Mouse (Mus musculus): ENCODE measurements at regions not wholly inside any gene's neighbourhood (a gene's known extent, or its start where the extent isn't known, plus 50 kb on each side); places are given as distances from the start of the nearest gene placed in this dataset.

- no peaks in the 10 kb centered on the region for H3K27me3 ChIP-seq (ENCODE audit: control insufficient read depth, insufficient read depth, low read length)
- no peak for ATAC-seq (ENCODE audit: insufficient number of reproducible peaks, insufficient read depth, low FRiP score, low read depth)
- no peak overlapping the region for H3K27ac ChIP-seq (ENCODE audit: low read length)
- no peak overlapping the region for H3K4me2 ChIP-seq (replicated peaks; ENCODE audit: low read depth, low read length)
- H3K4me3 ChIP-seq (ENCODE audit: low read depth, low read length) = no peak overlapping the region
- whole genome bisulfite sequencing = 83% methylated on average over 1 of the region's 1 CpGs
- H3K36me3 ChIP-seq (ENCODE audit: control insufficient read depth, insufficient read depth, low read length) = no peaks in the 10 kb centered on the region
- H3K4me1 ChIP-seq (ENCODE audit: control insufficient read depth, insufficient read depth, low read length) = no peaks in the 10 kb centered on the region
- H3K9ac ChIP-seq (replicated peaks; ENCODE audit: low read depth, low read length) = no peak overlapping the region
- H3K9me3 ChIP-seq (ENCODE audit: control insufficient read depth, low read depth, low read length) = no peaks in the 10 kb centered on the region
Observed at GRCm38 (mm10) chr9:116283790-116284526, 108.8 kb upstream of the Tgfbr2 start.

GRCm38 (mm10) chr9:116281654-116282053 lies 106.5 kb upstream of the Tgfbr2 start:
- no peak overlapping the region for H3K9ac ChIP-seq (replicated peaks; ENCODE audit: low read depth, low read length)
- H3K36me3 ChIP-seq (ENCODE audit: control insufficient read depth, insufficient read depth, low read length) = no peaks in the 10 kb centered on the region
- H3K4me3 ChIP-seq (ENCODE audit: low read depth, low read length) = no peak overlapping the region
- H3K9me3 ChIP-seq (ENCODE audit: control insufficient read depth, low read depth, low read length) = no peaks in the 10 kb centered on the region
- H3K27ac ChIP-seq (ENCODE audit: low read length) = no peak overlapping the region
- H3K4me1 ChIP-seq (ENCODE audit: control insufficient read depth, insufficient read depth, low read length) = no peaks in the 10 kb centered on the region
- no peaks in the 10 kb centered on the region for H3K27me3 ChIP-seq (ENCODE audit: control insufficient read depth, insufficient read depth, low read length)
- no peak for ATAC-seq (ENCODE audit: insufficient number of reproducible peaks, insufficient read depth, low FRiP score, low read depth)
- H3K4me2 ChIP-seq (replicated peaks; ENCODE audit: low read depth, low read length) = no peak overlapping the region

DNA sequence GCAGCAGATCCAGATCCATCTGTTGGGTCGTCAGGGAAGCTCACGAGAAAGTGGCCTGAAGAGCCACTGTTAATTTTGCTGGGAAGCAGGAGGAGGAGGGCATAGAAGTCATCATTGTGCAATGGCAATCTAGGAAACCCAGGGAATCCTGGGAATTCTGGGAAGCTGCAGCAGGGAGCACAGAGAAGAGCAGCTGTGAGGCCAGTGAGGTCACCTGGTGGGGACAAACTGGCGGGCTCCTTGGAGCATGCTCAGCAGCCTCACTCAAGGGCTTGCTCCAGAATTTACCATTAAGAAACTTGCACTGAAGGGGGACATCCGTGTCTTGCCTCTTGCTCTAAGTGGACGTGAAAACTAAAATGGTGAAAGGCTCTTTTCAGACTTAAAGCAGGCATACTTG lies 105.0 kb upstream of the Tgfbr2 start:
- Histone ChIP-seq H3K9me3 (ENCODE audit: control insufficient read depth, low read depth, low read length) (no peaks in the 10 kb centered on the region), H3K36me3 (ENCODE audit: control insufficient read depth, insufficient read depth, low read length) (no peaks in the 10 kb centered on the region), H3K27ac (ENCODE audit: low read length) (no peak overlapping the region), H3K4me3 (ENCODE audit: low read depth, low read length) (no peak overlapping the region), H3K27me3 (ENCODE audit: control insufficient read depth, insufficient read depth, low read length) (no peaks in the 10 kb centered on the region), H3K9ac (replicated peaks; ENCODE audit: low read depth, low read length) (no peak overlapping the region), H3K4me2 (replicated peaks; ENCODE audit: low read depth, low read length) (no peak overlapping the region), H3K4me1 (ENCODE audit: control insufficient read depth, insufficient read depth, low read length) (no peaks in the 10 kb centered on the region)
- 81% methylated on average over 5 of the region's 5 CpGs for WGBS
- ATAC-seq (ENCODE audit: insufficient number of reproducible peaks, insufficient read depth, low FRiP score, low read depth) = no peak

GRCm38 (mm10) chr9:116278862-116279261 lies 103.7 kb upstream of the Tgfbr2 start:
- ATAC-seq (ENCODE audit: insufficient number of reproducible peaks, insufficient read depth, low FRiP score, low read depth) = no peak

GRCm38 (mm10) chr9:116277736-116278135 lies 102.6 kb upstream of the Tgfbr2 start:
- Histone ChIP-seq H3K4me2 (replicated peaks; ENCODE audit: low read depth, low read length) (no peak overlapping the region), H3K27me3 (ENCODE audit: control insufficient read depth, insufficient read depth, low read length) (no peaks in the 10 kb centered on the region), H3K27ac (ENCODE audit: low read length) (no peak overlapping the region), H3K9me3 (ENCODE audit: control insufficient read depth, low read depth, low read length) (no peaks in the 10 kb centered on the region), H3K4me1 (ENCODE audit: control insufficient read depth, insufficient read depth, low read length) (no peaks in the 10 kb centered on the region), H3K36me3 (ENCODE audit: control insufficient read depth, insufficient read depth, low read length) (no peaks in the 10 kb centered on the region), H3K4me3 (ENCODE audit: low read depth, low read length) (no peak overlapping the region), H3K9ac (replicated peaks; ENCODE audit: low read depth, low read length) (no peak overlapping the region)
- WGBS = 70% methylated on average over 3 of the region's 3 CpGs
- no peak for ATAC-seq (ENCODE audit: insufficient number of reproducible peaks, insufficient read depth, low FRiP score, low read depth)

More at GRCm38 (mm10) chr9:116278862-116279261, 103.7 kb upstream of the Tgfbr2 start:
- Histone ChIP-seq H3K27me3 (ENCODE audit: control insufficient read depth, insufficient read depth, low read length) (no peaks in the 10 kb centered on the region), H3K4me2 (replicated peaks; ENCODE audit: low read depth, low read length) (no peak overlapping the region), H3K9ac (replicated peaks; ENCODE audit: low read depth, low read length) (no peak overlapping the region), H3K9me3 (ENCODE audit: control insufficient read depth, low read depth, low read length) (no peaks in the 10 kb centered on the region), H3K4me1 (ENCODE audit: control insufficient read depth, insufficient read depth, low read length) (no peaks in the 10 kb centered on the region), H3K27ac (ENCODE audit: low read length) (no peak overlapping the region), H3K36me3 (ENCODE audit: control insufficient read depth, insufficient read depth, low read length) (no peaks in the 10 kb centered on the region), H3K4me3 (ENCODE audit: low read depth, low read length) (no peak overlapping the region)
- WGBS = 87% methylated on average over 8 of the region's 8 CpGs

GRCm38 (mm10) chr9:116276141-116276540 lies 101.0 kb upstream of the Tgfbr2 start:
- Histone ChIP-seq H3K9me3 (ENCODE audit: control insufficient read depth, low read depth, low read length) (no peaks in the 10 kb centered on the region), H3K4me2 (replicated peaks; ENCODE audit: low read depth, low read length) (no peak overlapping the region), H3K36me3 (ENCODE audit: control insufficient read depth, insufficient read depth, low read length) (no peaks in the 10 kb centered on the region), H3K4me1 (ENCODE audit: control insufficient read depth, insufficient read depth, low read length) (no peaks in the 10 kb centered on the region), H3K27me3 (ENCODE audit: control insufficient read depth, insufficient read depth, low read length) (no peaks in the 10 kb centered on the region), H3K9ac (replicated peaks; ENCODE audit: low read depth, low read length) (no peak overlapping the region), H3K27ac (ENCODE audit: low read length) (no peak overlapping the region), H3K4me3 (ENCODE audit: low read depth, low read length) (no peak overlapping the region)
- ATAC-seq (ENCODE audit: insufficient number of reproducible peaks, insufficient read depth, low FRiP score, low read depth) = no peak
- 89% methylated on average over 2 of the region's 2 CpGs for WGBS

DNA sequence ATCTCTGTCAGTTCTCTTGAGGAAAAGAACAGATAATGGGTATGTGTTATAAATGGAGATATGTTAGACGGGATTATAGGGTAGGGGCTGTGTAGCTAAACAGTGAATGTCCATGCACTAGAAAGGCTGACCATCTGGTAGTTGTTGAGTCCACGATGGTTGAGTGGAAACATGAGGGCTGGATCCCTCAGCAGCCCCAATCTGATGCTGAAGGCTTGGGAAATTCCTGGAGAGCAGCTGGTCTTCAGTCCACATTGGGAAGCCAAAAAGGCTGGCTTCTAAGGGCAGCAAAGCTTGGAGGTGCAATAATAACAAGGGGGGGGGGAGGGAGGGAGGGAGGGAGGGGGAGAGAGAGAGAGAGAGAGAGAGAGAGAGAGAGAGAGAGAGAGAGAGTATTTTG lies 97.3 kb upstream of the Tgfbr2 start:
- Histone ChIP-seq H3K27ac (ENCODE audit: low read length) (no peak overlapping the region), H3K27me3 (ENCODE audit: control insufficient read depth, insufficient read depth, low read length) (no peaks in the 10 kb centered on the region), H3K4me2 (replicated peaks; ENCODE audit: low read depth, low read length) (no peak overlapping the region), H3K4me3 (ENCODE audit: low read depth, low read length) (no peak overlapping the region), H3K4me1 (ENCODE audit: control insufficient read depth, insufficient read depth, low read length) (no peaks in the 10 kb centered on the region), H3K9ac (replicated peaks; ENCODE audit: low read depth, low read length) (no peak overlapping the region), H3K9me3 (ENCODE audit: control insufficient read depth, low read depth, low read length) (no peaks in the 10 kb centered on the region), H3K36me3 (ENCODE audit: control insufficient read depth, insufficient read depth, low read length) (no peaks in the 10 kb centered on the region)
- WGBS = 72% methylated on average over 2 of the region's 2 CpGs
- no peak for ATAC-seq (ENCODE audit: insufficient number of reproducible peaks, insufficient read depth, low FRiP score, low read depth)

- no peak overlapping the region for H3K4me2 ChIP-seq (replicated peaks; ENCODE audit: low read depth, low read length)
- H3K4me1 ChIP-seq (ENCODE audit: control insufficient read depth, insufficient read depth, low read length) = no peaks in the 10 kb centered on the region
- H3K27me3 ChIP-seq (ENCODE audit: control insufficient read depth, insufficient read depth, low read length) = no peaks in the 10 kb centered on the region
- no peak overlapping the region for H3K27ac ChIP-seq (ENCODE audit: low read length)
- no peak overlapping the region for H3K4me3 ChIP-seq (ENCODE audit: low read depth, low read length)
- no peaks in the 10 kb centered on the region for H3K36me3 ChIP-seq (ENCODE audit: control insufficient read depth, insufficient read depth, low read length)
- H3K9me3 ChIP-seq (ENCODE audit: control insufficient read depth, low read depth, low read length) = no peaks in the 10 kb centered on the region
- WGBS = 58% methylated on average over 6 of the region's 6 CpGs
- no peak for ATAC-seq (ENCODE audit: insufficient number of reproducible peaks, insufficient read depth, low FRiP score, low read depth)
- no peak overlapping the region for H3K9ac ChIP-seq (replicated peaks; ENCODE audit: low read depth, low read length)
Observed at GRCm38 (mm10) chr9:116270417-116270828, 95.3 kb upstream of the Tgfbr2 start.

GRCm38 (mm10) chr9:116267411-116267810 lies 92.3 kb upstream of the Tgfbr2 start:
- H3K36me3 ChIP-seq (ENCODE audit: control insufficient read depth, insufficient read depth, low read length) = no peaks in the 10 kb centered on the region
- H3K9me3 ChIP-seq (ENCODE audit: control insufficient read depth, low read depth, low read length) = no peaks in the 10 kb centered on the region
- no peaks in the 10 kb centered on the region for H3K4me1 ChIP-seq (ENCODE audit: control insufficient read depth, insufficient read depth, low read length)
- H3K4me2 ChIP-seq (replicated peaks; ENCODE audit: low read depth, low read length) = no peak overlapping the region
- H3K27ac ChIP-seq (ENCODE audit: low read length) = no peak overlapping the region
- no peak overlapping the region for H3K4me3 ChIP-seq (ENCODE audit: low read depth, low read length)
- no peak overlapping the region for H3K9ac ChIP-seq (replicated peaks; ENCODE audit: low read depth, low read length)
- no peaks in the 10 kb centered on the region for H3K27me3 ChIP-seq (ENCODE audit: control insufficient read depth, insufficient read depth, low read length)
- ATAC-seq (ENCODE audit: insufficient number of reproducible peaks, insufficient read depth, low FRiP score, low read depth) = no peak
- WGBS = 84% methylated on average over 4 of the region's 4 CpGs
